Mouse (Mus musculus) thymus, postnatal 10 days (tissue): ENCODE measurements around the gene Hikeshi.

ENCODE experiments used
- DNase-seq, 2 experiments: peaks; one replicate each; pipeline ENCODE4 v3.0.0; 2021; ENCODE audit warnings: low spot score in 2 of 2

Gene Hikeshi

GRCm38 (mm10) chr7:89940571-89941463 is at the start of gene Hikeshi:
Gene Hikeshi, minus strand, starts transcription at chr7:89941204.
- DNase-seq, result peak; percentile 93 to 96

- DNase-seq, result no peak
Observed at GRCm38 (mm10) chr7:89984421-89984820, 43.4 kb upstream of the Hikeshi start.

GRCm38 (mm10) chr7:89983441-89983840 is 42.4 kb upstream of the Hikeshi start:
- no peak for DNase-seq

GRCm38 (mm10) chr7:89981557-89981956 is 40.6 kb upstream of the Hikeshi start:
- no peak for DNase-seq

- DNase-seq, result peak; percentile 94 to 95
Observed at GRCm38 (mm10) chr7:89980485-89981422, 39.8 kb upstream of the Hikeshi start, which contains the start of gene Eed. Gene Eed, minus strand, starts transcription at chr7:89980983.

GRCm38 (mm10) chr7:89980133-89980484 is 39.1 kb upstream of the Hikeshi start:
- DNase-seq, result no peak

- no peak for DNase-seq
Observed at GRCm38 (mm10) chr7:89979432-89980130, 38.6 kb upstream of the Hikeshi start.

GRCm38 (mm10) chr7:89976796-89977195 is 35.8 kb upstream of the Hikeshi start:
- no peak for DNase-seq

- no peak for DNase-seq
Observed at GRCm38 (mm10) chr7:89975571-89975970, 34.6 kb upstream of the Hikeshi start.

- DNase-seq, result no peak
Observed at GRCm38 (mm10) chr7:89967235-89967634, 26.2 kb upstream of the Hikeshi start.

GRCm38 (mm10) chr7:89966771-89967170 is 25.8 kb upstream of the Hikeshi start:
- no peak for DNase-seq

- no peak for DNase-seq
Observed at GRCm38 (mm10) chr7:89963135-89963534, 22.1 kb upstream of the Hikeshi start.

GRCm38 (mm10) chr7:89957300-89957699 is 16.3 kb upstream of the Hikeshi start:
- DNase-seq, result no peak

GRCm38 (mm10) chr7:89954261-89954660 is 13.3 kb upstream of the Hikeshi start:
- DNase-seq, result no peak

GRCm38 (mm10) chr7:89949403-89949802 is 8.4 kb upstream of the Hikeshi start:
- no peak for DNase-seq

- no peak for DNase-seq
Observed at GRCm38 (mm10) chr7:89948026-89948425, 7.0 kb upstream of the Hikeshi start.

GRCm38 (mm10) chr7:89939497-89940353 is 1.3 kb downstream of the Hikeshi start:
- no peak for DNase-seq

GRCm38 (mm10) chr7:89923441-89924180 is 17.4 kb downstream of the Hikeshi start:
- DNase-seq, result no peak

GRCm38 (mm10) chr7:89917776-89918175 is 23.2 kb downstream of the Hikeshi start:
- no peak for DNase-seq

- no peak for DNase-seq
Observed at GRCm38 (mm10) chr7:89916711-89917110, 24.3 kb downstream of the Hikeshi start.
